Mouse (Mus musculus) limb, embryonic 11.5 days (tissue): ENCODE measurements around the gene Fbxo36. TPM values are rescaled to one million over a fixed set of nuclear protein-coding genes. Genes with fewer than 3 reads are reported as not detected.

Experiments used
- ATAC-seq: fragments of 200-750 bp; cut with Nextera tagmentation; 2 replicates; pipeline ENCODE4 v1.8.0; 2017; ENCODE audit warnings: low read depth; ENCODE audit not compliant: insufficient number of reproducible peaks, low FRiP score, low TSS enrichment
- DNase-seq: peaks from one replicate; pipeline ENCODE4 v3.0.0-alpha.2; 2015; ENCODE audit warnings: low spot score
- H3K27ac ChIP-seq: fragments of 300-500 bp; sonication (generic); replicated peaks from 2 replicates; pipeline ENCODE4 v1.5.1; 2014; ENCODE audit warnings: low read depth, mild to moderate bottlenecking, low read length
- H3K27me3 ChIP-seq: fragments of 300-500 bp; sonication (generic); 2 replicates; pipeline ENCODE4 v1.6.1; 2014; ENCODE audit warnings: mild to moderate bottlenecking, low read length, mixed read lengths; ENCODE audit not compliant: control insufficient read depth, insufficient read depth
- H3K36me3 ChIP-seq: fragments of 300-500 bp; sonication (generic); 2 replicates; pipeline ENCODE4 v1.6.1; 2014; ENCODE audit warnings: mild to moderate bottlenecking, low read length, moderate library complexity, mixed read lengths; ENCODE audit not compliant: control insufficient read depth, insufficient read depth
- H3K4me1 ChIP-seq: fragments of 300-500 bp; sonication (generic); 2 replicates; pipeline ENCODE4 v1.6.1; 2014; ENCODE audit warnings: low read length, mixed read lengths; ENCODE audit not compliant: control insufficient read depth, insufficient read depth
- H3K4me2 ChIP-seq: fragments of 300-500 bp; sonication (generic); 2 replicates; pipeline ENCODE4 v1.6.1; 2014; ENCODE audit warnings: low read depth, mild to moderate bottlenecking, moderate library complexity; ENCODE audit not compliant: severe bottlenecking
- H3K4me3 ChIP-seq: fragments of 300-500 bp; sonication (generic); 2 replicates; pipeline ENCODE4 v1.5.1; 2014; ENCODE audit warnings: low read depth, low read length
- H3K9ac ChIP-seq: fragments of 300-500 bp; sonication (generic); 2 replicates; pipeline ENCODE4 v1.6.1; 2014; ENCODE audit warnings: mild to moderate bottlenecking, low read length
- H3K9me3 ChIP-seq: fragments of 300-500 bp; sonication (generic); 2 replicates; pipeline ENCODE4 v1.6.1; 2016; ENCODE audit warnings: low read length; ENCODE audit not compliant: control insufficient read depth
- WGBS: fragments of 180-500 bp; shearing (Covaris S2); extraction: QIAGEN DNeasy Blood & Tissue Kit; methylation state at CpG from one replicate; pipeline ENCODE4 v1.1.7; 2014; 5-methylcytosine and 5-hydroxymethylcytosine counted together
- polyA plus RNA-seq: library from polyadenylated mRNA; unstranded; fragments of >200 nt; fragmentation: Nextera tagmentation; extraction: Ambion mirVana; gene quantifications from 2 replicates; pipeline ENCODE4 v1.2.1, GENCODE M21; 2014

Fbxo36 gene
- polyA plus RNA-seq, 1 experiment from 2014 or later = 6.5 TPM

DNA sequence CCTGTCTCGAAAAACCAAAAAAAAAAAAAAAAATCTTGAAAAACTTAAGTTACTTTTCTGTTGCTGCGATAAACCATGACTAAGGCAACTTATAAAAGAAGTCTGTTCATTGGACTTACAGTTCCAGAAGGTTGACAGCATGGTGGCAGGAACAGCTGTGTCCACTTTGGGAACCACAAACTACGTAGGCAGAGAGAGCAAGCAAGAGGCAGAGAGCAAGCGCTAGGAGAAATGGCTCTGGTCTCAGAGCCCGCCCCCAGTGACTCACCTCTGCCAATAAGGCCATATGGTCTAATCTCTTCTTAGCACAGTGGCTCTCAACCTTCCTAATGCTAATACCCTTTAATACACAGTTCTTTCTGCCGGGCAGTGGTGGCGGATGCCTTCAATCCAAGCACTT lies 10.2 kb downstream of the Fbxo36 start:
- Histone ChIP-seq H3K27me3 (no peaks in the 10 kb centered on the region), H3K4me1 (no peaks in the 10 kb centered on the region), H3K36me3 (no peaks in the 10 kb centered on the region), H3K4me2 (no peak overlapping the region), H3K9me3 (no peaks in the 10 kb centered on the region), H3K9ac (no peak overlapping the region), H3K4me3 (no peak overlapping the region), H3K27ac (no peak overlapping the region)
- no peak for DNase-seq
- ATAC-seq = no peak
- WGBS = 90% methylated on average over 7 of the region's 7 CpGs

DNA sequence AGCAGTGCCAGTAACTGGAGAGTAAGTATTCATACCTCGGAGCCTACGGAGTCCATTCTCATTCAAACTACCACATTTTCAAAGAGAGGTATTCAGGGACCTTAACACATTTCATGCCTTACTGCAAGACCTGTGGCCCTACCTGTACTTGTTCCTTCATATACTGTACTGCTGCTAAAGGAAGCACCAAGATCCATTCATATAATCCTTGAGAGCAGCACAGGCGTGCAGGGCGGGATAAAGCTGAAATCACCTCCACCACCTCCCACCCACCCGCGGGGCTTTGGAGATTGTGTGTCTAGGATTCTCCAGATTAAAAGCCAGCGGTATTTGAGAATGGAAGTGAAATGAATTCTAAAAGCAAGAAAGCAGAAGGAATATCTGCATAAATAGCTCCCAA lies 10.8 kb downstream of the Fbxo36 start:
- no peak overlapping the region for H3K9ac ChIP-seq
- ATAC-seq = no peak
- 94% methylated on average over 7 of the region's 7 CpGs for WGBS
- H3K36me3 ChIP-seq = no peaks in the 10 kb centered on the region
- H3K4me2 ChIP-seq = no peak overlapping the region
- DNase-seq = no peak
- no peaks in the 10 kb centered on the region for H3K9me3 ChIP-seq
- H3K4me3 ChIP-seq = no peak overlapping the region
- H3K27ac ChIP-seq = no peak overlapping the region
- no peaks in the 10 kb centered on the region for H3K4me1 ChIP-seq
- H3K27me3 ChIP-seq = no peaks in the 10 kb centered on the region

DNA sequence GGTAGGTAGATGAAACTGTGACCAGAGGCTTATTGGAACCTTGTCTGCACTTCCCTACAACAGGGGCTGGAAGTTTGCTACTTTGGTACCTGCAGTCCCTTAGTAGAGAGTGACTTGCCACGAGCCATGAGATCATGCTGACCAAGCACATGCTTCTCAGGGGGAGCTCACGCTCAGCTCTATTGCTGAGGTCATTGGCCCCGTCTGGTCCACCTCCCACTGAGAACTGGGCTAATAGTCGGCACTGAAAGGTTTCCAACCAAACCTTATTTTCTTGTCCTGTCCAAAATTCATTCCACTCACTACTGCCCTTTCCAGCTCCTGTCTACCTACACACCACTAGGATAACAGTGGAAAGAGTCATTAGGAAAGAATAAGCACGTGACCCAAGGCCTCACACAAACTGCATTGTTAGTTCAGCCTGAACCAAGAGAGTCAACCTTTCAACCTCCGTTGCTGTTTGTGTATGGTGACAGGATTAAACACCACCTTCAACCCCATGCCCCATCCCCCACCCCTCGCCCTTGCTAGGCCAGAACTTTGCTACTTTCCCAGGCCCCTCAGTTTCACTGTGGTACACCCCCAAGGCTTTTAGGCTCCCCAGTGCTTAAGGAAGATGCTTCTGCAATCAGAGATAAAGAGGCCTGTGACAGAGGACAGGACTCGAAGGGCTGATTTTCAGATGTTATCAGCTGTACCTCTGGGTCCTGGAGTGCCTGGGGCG lies 12.0 kb downstream of the Fbxo36 start:
- ATAC-seq (no peak), DNase-seq (no peak)
- no peaks in the 10 kb centered on the region for H3K9me3 ChIP-seq
- no peak overlapping the region for H3K27ac ChIP-seq
- no peak overlapping the region for H3K9ac ChIP-seq
- no peak overlapping the region for H3K4me2 ChIP-seq
- H3K27me3 ChIP-seq = no peaks in the 10 kb centered on the region
- 50% methylated on average over 9 of the region's 9 CpGs for WGBS
- no peaks in the 10 kb centered on the region for H3K36me3 ChIP-seq
- no peak overlapping the region for H3K4me3 ChIP-seq
- no peaks in the 10 kb centered on the region for H3K4me1 ChIP-seq

DNA sequence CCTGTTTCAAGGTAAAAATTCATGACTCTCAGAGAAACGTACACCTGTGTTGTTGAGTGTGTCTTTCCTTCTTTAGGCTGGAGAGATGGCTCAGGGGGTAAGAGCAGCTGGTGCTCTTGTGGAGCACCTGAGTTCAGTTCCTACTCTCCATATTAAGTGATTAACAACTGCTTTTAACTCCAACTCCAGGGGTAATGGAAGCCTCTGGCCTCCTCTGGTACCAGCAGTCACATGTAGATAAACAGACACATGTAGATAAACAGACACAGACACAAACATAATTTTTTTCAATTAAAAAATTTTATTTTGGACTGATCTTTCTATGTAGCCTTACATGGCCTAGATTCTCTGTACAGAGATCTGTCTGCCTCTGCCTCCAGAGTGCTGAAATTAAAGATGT lies 14.1 kb downstream of the Fbxo36 start:
- H3K9me3 ChIP-seq = no peaks in the 10 kb centered on the region
- no peak overlapping the region for H3K27ac ChIP-seq
- H3K36me3 ChIP-seq = no peaks in the 10 kb centered on the region
- no peak overlapping the region for H3K4me2 ChIP-seq
- 89% methylated on average over 1 of the region's 1 CpGs for WGBS
- no peak overlapping the region for H3K9ac ChIP-seq
- DNase-seq = no peak
- H3K4me1 ChIP-seq = no peaks in the 10 kb centered on the region
- no peak for ATAC-seq
- no peak overlapping the region for H3K4me3 ChIP-seq
- no peaks in the 10 kb centered on the region for H3K27me3 ChIP-seq

DNA sequence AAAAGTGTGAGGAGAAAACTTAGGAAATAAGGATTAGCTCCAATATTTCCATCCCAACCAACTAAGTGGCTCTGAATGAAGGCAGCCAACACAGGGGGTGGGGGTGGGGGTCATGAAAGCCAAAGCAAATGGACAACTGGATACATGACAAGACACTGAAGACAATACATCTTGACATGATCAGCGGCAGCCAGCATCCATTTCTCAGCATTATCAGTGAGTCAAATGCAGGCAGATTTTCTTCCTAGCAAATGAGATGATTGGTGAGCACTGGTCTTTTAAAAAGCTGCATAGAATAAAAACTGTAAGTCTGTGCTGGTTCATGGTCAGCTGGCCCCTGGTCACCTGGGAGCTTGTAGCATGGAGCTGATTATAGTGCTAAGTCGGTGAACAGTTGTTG lies 15.3 kb downstream of the Fbxo36 start:
- Histone ChIP-seq H3K27me3 (no peaks in the 10 kb centered on the region), H3K27ac (no peak overlapping the region), H3K36me3 (no peaks in the 10 kb centered on the region), H3K9ac (no peak overlapping the region), H3K4me3 (no peak overlapping the region), H3K4me2 (no peak overlapping the region), H3K4me1 (no peaks in the 10 kb centered on the region), H3K9me3 (no peaks in the 10 kb centered on the region)
- DNase-seq = no peak
- no peak for ATAC-seq
- 85% methylated on average over 2 of the region's 2 CpGs for WGBS

DNA sequence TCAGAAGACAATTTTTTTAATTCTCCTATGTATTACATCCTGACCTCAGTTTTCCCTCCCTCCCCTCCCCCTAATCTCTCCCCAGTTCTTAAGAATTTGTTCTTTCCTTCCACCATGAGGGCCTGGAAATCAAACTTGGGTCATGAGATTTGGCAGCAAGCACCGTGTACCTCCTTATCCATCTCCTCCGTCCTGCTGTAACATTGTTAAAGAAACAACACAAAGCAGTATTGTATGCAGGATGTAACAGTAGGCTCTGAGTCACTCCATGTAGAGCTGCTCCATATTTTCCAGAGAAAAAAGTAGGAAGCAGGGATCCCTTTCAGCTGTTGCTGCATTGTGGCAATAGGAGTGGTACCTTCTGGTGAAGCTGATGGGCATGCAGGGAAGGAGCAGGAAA lies 16.1 kb downstream of the Fbxo36 start:
- Histone ChIP-seq H3K9ac (no peak overlapping the region), H3K27me3 (no peaks in the 10 kb centered on the region), H3K4me1 (no peaks in the 10 kb centered on the region), H3K36me3 (no peaks in the 10 kb centered on the region), H3K4me3 (no peak overlapping the region), H3K27ac (no peak overlapping the region), H3K4me2 (no peak overlapping the region), H3K9me3 (no peaks in the 10 kb centered on the region)
- DNase-seq = no peak
- whole genome bisulfite sequencing = 91% methylated on average over 2 of the region's 2 CpGs
- no peak for ATAC-seq

DNA sequence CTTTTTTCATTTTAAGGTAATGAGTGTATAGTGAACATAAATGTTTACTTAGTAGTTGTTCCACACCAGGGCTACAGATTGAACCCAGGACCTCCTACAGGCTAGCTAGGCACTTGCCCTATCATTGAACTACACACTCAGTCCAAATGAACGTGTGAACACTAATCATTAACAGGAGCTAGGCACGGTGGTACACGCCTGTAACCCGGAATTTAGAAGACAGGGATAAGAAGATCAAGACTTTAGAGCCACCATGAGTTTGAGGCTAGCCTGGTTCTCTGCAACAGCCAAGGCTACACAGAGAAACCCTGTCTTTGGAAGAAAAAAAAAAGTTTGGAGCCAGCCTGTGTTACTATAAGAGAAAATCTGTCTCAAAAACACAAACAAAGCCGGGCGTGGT lies 20.0 kb downstream of the Fbxo36 start:
- Histone ChIP-seq H3K36me3 (no peaks in the 10 kb centered on the region), H3K9me3 (no peaks in the 10 kb centered on the region), H3K4me3 (no peak overlapping the region), H3K4me2 (no peak overlapping the region), H3K27me3 (no peaks in the 10 kb centered on the region), H3K9ac (no peak overlapping the region), H3K4me1 (no peaks in the 10 kb centered on the region), H3K27ac (no peak overlapping the region)
- DNase-seq (no peak), ATAC-seq (no peak)
- 88% methylated on average over 6 of the region's 6 CpGs for WGBS

DNA sequence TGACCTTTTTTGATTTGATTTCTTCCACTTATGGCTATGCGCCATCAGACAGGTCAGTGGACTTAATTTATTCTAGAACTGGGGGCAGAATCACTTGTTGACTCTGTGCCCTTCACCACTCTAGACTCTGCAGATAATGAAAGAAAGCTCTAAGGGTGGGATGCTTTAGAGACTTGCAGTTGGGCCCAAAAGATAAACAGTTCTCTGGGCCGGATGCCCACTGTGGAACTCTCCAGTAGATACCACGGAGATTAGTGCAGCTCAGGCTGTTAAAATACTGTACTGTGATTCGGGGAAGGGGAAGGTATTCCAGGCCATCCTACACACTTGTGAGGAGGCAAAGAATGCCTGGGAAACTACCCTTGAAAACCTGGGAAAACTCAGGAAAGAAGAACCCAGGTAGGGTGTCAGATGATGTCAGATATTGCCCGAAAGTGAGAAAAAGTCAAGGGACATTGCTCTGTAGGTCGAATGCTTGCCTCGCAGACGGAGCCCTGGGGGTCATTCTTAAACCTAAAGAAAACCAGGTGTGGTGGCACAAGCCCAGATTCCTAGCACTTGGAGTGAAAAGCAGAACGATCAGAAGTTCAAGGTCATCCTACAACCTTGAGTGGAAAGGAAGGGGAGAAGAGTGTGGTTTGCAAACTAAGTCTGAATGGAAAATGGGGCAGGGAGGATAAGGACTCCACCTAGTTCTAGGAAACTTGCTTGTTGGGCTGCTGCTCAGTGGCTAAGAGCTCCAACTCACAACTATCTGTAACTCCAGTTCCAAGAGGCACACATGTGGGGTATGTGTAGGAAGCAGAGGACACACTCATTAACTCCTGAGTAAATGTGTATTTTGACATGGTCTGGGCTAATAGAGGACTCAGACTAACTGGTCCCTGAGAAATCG lies 21.0 kb downstream of the Fbxo36 start:
- ATAC-seq (no peak), DNase-seq (no peak)
- Histone ChIP-seq H3K4me2 (no peak overlapping the region), H3K36me3 (no peaks in the 10 kb centered on the region), H3K27me3 (no peaks in the 10 kb centered on the region), H3K4me3 (no peak overlapping the region), H3K9ac (no peak overlapping the region), H3K4me1 (no peaks in the 10 kb centered on the region), H3K9me3 (no peaks in the 10 kb centered on the region), H3K27ac (no peak overlapping the region)
- 74% methylated on average over 10 of the region's 10 CpGs for WGBS
